Mouse (Mus musculus) layer of hippocampus, adult 2 months (tissue): ENCODE results near the gene 4933402E13Rik. TPM values are rescaled to one million over a fixed set of nuclear protein-coding genes. Genes with fewer than 3 reads are reported as not detected.

Source experiments
- DNase-seq, 2 experiments: peaks; one replicate each; pipeline ENCODE4 v3.0.0; 2022; ENCODE audit warnings: low spot score in 2 of 2
- H3K27ac ChIP-seq: fragments of 200-600 bp; 2 replicates; pipeline ENCODE4 v1.8.1; 2022
- H3K4me3 ChIP-seq: fragments of 200-600 bp; 2 replicates; pipeline ENCODE4 v1.8.1; 2022; ENCODE audit warnings: mild to moderate bottlenecking
- CTCF ChIP-seq: fragments of 200-600 bp; conservative IDR thresholded peaks from 2 replicates; pipeline ENCODE4 v1.8.1; 2022; ENCODE audit warnings: antibody characterized with exemption, mild to moderate bottlenecking, moderate library complexity
- long read RNA-seq, 2 experiments: library from polyadenylated mRNA; stranded (forward); transcript quantifications; one replicate each; pipeline ENCODE4 v2.0.0; 2021; ENCODE audit warnings: borderline mapping rate in 2 of 2
- total RNA-seq, 2 experiments: library from RNA; stranded (reverse); gene quantifications; 2 replicates each; pipeline ENCODE4 v1.2.3; 2021

The 4933402E13Rik gene
- total RNA-seq, result not detected
- long read RNA-seq, experiment 1, result 0 reads
- long read RNA-seq, experiment 2, result 0 reads

- TF ChIP-seq CTCF, result no peak
- Histone ChIP-seq H3K27ac (no peak within 1 kb of the TSS), H3K4me3 (no peak within 1 kb of the TSS)
- DNase-seq, result no peak
These were observed at the start of gene 4933402E13Rik for GRCm38 (mm10) chrX:62283199-62283598. TSS of gene 4933402E13Rik (plus strand) at chrX:62283499.

Other genes starting within 250 kb of the 4933402E13Rik start
- not detected for gene 4931400O07Rik, start 184.5 kb downstream of the 4933402E13Rik start, total RNA-seq